Mouse (Mus musculus): ENCODE measurements around the gene Gucy2c.
A peak's percentile ranks its signal among the peaks of the same experiment; 100 is the strongest.
"Not testable (repeated sequence)": the region's sequence is repeated elsewhere in the genome, so short reads cannot be mapped to it uniquely, and the experiment has no call there.

Gene Gucy2c

DNA sequence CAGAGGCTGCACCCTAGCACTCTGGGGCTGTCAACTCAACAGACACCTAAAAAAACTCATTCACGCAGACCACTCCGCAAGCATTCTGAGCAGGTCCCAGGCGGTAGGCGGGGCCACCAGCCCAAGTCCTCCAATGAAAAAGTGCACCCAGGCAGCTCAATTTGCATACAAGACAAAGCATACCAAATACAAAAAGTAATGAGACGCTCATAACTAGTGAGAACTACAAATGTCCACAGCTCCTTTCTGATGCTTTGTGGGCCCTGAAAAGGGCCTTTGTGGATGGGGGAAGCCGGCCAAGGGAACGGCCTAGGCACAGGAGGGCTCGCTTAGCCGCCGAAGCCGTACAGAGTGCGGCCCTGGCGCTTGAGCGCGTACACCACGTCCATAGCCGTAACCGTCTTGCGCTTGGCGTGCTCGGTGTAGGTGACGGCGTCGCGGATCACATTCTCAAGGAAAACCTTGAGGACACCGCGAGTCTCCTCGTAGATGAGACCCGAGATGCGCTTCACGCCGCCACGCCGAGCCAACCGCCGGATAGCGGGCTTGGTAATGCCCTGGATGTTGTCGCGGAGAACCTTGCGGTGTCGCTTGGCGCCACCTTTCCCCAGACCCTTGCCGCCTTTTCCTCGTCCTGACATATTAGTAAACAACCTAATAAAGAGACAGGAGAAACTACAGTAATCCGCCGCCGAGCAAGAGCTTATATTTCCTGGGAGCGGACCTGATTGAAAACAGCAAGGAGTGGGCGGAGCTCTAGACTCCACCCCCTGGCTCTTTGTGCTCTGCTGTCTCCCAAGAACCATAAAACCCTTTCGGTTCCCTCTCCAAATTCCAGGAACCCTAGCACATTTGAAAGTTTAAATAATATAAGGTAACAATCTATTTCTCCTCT is 22.4 kb upstream of the Gucy2c start, which contains the start of gene Hist4h4:
Hist4h4 (minus strand) TSS at position 677 of the 895 bp plus-strand sequence.
- DNase-seq (ENCODE audit: low spot score): peak; percentile 97

DNA sequence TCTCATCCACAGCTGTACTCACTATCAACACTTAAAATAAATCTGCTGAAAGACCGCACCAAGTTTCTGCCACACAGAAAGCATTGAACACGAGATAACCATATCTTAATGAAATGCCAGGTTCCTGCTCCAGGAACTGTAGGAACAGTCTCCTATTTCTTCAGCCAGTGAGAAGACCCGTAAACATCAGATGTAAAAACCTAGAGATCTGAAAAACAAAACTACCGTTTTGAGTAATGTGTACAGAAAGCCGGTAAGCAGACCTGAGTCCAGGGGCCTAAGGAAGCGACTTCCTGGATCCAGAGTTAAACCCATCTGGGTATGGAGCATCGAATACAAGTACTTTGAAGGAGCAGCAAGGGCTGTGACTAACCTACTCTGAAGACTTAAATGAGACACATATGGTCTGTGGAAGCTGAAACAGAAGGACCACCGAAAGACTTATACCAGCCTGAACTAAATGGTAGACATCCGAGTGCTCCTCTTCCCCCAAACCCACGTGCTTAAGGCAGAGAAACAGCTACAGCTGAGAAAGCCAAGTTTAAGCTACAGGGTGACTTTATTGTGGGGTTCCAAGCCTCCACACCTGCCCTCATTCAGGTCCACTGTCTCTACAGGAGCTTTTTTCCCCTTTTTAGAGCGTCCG is 21.7 kb upstream of the Gucy2c start:
- no peak for DNase-seq (ENCODE audit: low spot score)

DNA sequence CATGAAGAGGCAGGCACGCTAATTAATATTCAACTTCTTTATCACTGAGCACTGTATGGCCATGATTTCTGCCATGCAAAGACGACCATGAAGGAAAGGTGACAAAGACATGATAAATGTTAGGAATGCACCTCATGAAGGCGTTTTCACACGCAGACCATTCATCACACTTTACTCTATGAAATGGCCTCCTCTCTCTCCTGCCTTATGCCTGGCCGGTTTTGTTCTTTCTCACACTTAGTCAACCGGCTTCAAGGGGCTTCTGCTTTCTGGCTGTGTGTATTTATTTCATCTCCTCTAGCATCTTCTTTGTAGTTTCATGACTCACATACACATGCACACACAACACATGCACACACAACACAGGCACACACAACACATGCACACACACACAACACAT is 19.7 kb upstream of the Gucy2c start:
- DNase-seq (ENCODE audit: low spot score): no peak

DNA sequence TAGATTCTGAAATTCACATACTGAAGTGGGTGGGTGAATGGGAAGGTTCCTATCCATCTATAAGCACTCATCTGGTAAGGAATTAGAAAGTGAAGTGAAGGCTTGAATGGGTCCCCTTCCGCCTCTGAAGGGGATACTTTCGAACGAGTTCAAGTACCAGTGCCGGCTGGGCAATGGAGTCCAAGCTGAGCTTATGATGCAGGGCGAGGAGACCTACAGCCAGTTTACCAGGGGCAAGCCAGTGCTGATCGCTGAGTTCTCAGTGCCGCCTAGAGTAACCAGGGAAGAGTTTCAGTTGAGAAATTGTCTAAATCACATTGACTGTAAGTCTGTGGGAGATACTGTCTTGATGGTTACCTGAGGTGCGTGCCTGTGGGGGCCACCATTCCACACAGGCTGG is 19.1 kb upstream of the Gucy2c start:
- DNase-seq (ENCODE audit: low spot score): no peak

DNA sequence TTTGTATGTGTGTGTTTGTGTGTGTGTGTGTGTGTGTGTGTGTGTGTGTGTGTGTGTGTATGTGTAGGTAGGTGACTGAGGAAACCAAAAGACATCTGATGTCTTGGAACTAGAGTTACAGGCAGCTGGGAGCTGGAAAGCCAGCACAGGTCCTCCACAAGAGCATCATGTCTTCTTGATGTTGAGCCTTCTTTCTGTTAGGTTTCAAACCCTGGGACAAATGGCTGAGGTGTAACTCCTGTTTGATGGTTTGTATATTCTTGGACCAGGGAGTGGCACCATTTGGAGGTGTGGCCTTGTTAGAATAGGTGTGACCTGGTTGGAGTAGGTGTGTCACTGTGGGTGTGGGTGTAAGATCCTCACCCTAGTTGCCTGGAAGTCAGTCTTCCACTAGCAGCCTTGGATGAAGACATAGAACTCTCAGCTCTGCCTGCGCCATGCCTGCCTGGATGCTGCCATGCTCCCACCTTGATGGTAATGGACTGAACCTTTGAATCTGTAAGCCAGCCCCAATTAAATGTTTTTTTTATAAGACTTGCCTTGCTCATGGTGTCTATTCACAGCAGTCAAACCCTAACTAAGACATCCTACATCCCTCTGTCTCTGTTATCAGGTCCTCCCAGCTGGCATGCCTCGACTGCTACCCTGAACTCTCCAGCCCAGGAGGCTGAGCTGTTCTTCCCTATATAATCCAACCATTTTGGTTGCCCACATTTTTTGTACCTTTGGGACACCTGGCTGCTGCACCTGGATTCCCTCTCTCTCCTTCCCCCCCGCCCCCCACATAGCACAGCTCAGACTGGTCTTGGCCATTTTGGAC is 16.5 kb upstream of the Gucy2c start:
- DNase-seq (ENCODE audit: low spot score): not testable (repeated sequence)

DNA sequence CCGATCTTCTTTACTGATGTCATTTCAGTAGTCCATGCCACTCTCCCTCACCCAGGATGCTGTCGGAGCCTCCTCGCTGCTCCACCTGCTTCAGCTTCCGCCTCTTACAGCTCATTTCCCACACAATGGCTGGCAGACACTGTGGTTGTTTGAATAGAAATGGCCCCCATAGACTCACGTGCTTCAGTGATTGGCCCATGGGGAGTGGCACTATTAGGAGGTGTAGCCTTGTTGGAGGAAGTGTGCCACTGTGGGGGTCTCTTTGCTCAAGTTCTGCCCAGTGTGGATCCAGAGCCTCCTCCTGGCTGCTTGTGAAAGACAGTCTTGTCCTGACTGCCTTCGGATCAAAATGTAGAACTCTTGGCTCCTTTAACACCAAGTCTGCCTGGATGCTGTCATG is 14.3 kb upstream of the Gucy2c start:
- DNase-seq (ENCODE audit: low spot score): no peak

DNA sequence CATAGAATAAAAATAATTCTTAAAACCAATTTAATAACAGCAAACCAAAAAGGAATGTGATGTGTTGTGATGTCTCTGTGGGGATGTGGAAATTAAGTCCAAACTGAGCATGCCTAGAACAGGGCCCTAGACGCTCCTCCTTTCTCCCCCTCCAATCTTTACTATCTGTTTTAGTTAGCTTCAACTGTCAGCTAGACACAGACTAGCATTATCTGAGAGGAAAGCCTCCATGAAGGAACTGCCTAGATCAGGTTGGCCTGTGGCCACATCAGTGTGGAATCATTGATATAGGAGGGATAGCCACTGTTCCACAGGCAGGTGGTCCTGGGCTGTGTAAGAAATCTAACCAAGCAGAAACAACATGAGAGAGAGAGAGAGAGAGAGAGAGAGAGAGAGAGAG is 13.5 kb upstream of the Gucy2c start:
- no peak for DNase-seq (ENCODE audit: low spot score)

DNA sequence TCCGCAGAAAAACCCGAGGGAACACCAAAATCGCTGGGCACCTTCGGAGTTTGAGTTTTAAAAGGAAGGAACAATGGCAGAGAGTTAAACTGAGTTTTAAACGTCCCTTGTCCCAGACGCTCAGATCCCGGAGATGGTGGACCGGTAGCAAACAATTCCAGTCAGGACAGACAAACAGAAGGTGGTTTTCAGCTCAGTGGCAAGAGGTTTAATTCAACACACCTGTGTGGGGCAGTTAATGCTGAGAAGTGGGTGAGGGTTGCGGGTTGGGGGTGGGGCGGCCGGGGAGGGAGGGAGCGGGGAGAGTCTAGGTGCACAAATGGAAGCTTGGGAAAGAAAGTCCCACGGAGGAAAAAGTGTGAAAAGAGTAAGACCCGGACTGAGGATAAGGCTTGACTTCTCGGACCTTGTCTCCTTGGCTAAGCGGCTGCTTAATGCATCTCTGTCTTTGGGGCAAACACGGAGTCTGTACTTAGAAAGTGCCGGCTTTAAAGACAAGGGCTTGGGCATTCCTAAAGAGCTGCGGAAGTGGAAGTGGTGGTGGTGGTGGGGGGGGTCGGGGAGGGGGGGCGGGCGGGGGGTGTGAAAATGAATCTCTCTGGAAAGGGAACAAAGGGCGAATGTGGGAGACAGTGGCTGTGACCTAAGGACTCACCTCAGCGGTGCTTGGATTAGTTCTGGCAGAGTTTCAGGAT is 12.4 kb upstream of the Gucy2c start:
- DNase-seq (ENCODE audit: low spot score): peak; percentile 42

DNA sequence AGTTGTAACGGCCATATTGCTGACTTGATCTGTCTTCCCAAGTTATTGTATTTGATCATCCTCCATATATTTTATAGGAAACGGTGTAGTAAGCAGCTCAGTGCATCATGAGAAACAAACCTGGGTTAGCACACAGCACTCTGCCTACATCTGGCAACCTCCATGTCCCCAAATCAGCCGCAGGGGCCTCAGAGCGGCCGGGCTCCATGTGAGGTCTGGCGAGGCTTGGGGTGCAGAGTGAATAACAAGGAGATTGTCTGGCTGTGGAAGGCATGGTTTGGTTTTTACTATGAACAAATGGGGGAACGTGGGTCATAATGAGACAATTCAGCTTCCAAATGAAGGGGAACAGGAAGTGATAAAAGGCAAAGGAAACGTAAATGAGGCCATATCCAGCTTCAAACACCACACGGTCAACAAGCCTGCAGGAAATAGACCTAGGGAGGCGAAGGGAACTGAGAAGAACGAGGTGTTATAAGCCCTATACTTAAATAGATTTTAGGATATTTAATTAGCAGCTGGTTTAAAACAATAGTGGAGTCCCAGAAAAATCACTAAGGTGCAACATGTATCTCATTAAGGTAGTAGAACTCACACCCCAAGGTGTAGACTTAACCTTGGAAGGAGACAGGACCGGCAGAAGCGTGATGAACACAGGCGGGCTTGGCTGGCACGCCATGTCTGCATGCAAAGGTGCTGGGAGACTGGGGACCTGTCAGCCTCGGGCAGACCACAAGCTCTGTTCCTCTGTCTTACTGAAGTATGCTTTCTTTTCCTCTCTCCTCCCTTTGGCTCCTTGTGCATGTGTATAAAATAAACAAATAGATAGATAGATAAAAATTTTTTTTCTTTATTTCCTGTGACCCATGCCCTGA is 11.6 kb upstream of the Gucy2c start:
- DNase-seq (ENCODE audit: low spot score): peak; percentile 23

DNA sequence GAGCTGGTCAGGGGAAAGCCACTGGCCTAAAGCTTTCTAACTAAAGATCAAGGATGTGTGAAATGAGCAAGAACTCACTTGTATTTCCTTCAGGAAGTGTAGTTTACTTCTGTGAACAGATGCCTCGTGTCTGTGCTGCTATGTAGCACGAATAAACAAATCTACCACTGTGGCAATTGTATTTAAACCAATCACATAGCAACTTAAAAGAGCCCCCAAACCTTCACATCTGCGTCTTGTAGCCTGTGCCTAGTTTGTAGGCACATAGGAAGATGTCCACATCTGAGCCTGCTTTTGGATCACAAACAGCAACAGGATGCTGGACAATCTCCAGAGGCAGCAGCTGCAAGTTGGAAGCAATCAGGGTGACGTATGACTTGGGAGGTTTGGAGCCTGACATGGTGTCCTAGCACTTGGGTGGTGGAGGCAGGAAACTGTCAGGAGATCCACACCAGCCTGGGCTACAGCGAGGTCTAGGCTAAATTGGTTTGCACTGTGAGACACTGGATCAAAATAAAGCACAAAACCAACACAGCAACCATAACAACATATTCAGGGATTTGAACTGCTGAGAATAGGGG is 7.9 kb upstream of the Gucy2c start:
- no peak for DNase-seq (ENCODE audit: low spot score)

DNA sequence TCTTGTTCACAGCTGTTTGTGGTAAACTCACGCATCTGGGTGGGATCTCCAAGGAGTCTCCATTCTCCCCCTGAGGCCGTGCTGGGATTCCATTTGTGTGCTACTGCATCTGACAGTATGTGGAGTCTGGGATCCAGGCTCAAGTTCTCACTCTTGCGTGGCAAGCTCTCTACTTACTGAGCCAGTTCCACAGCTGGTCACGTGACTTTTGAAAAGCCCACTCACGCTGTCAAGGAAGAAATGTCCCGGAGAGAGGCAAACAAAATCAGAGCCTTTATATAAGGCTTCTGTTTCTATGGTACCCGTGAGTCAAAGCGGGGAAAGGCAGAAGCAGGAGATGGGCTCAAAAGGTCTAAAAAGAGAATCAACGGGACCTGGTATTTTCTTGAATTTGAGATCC is 1.2 kb upstream of the Gucy2c start:
- no peak for DNase-seq (ENCODE audit: low spot score)

DNA sequence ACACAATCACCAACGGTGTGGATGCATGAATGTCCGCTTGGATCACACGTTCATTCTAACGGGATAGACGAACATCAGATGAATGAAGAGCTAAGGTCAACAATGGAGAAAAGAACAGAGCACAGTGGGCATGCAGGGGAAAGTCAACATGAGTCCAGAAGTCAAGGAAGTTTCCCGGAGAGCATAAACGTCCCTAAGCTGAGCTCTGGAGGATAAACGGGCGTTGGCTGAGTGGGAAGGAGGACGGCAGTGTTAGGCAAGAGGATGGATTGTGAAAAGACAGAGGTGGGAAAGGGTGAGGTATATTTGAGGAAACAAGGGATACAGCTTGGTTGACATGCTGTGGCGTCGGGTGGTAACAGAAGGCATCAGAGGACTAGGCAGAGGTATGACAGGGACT is 581 bp upstream of the Gucy2c start:
- no peak for DNase-seq (ENCODE audit: low spot score)

DNA sequence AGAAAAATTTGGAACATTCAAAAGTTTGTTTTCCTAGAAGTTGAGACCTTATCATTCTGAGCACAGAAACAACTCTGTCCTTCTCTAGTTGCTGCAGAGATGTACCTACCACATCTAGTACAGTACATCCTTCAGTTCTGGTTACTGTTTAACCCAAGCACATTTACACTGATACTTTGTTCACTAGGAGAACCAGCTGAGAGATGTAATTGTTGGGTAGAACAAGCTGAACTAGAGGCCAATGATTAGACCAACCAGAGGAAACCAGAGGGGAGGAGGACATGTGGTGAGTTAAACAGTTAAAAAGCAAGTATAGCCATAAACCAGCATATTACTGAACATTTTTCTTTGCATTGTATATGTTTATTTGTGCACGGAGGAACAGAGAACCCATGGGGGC is 5.2 kb downstream of the Gucy2c start:
- DNase-seq (ENCODE audit: low spot score): no peak

DNA sequence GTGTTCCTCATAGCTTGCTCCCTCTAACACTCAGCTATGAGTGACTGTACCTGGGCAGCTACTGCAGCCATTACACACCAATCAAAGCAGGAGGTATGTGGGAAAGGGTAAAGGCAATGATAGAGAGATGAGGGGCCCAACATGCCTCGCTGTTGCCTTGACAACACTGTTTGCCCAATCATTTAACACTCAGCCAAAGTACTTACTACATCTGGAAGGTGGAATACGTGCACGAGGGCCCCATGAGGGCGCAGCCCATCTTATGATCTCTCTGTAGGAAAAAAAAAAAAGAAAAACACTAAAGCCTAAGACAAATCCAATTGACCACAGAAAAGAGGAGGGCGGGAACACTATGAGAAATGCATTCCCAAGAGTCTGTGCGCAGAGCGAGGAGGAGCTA is 11.7 kb downstream of the Gucy2c start:
- no peak for DNase-seq (ENCODE audit: low spot score)

DNA sequence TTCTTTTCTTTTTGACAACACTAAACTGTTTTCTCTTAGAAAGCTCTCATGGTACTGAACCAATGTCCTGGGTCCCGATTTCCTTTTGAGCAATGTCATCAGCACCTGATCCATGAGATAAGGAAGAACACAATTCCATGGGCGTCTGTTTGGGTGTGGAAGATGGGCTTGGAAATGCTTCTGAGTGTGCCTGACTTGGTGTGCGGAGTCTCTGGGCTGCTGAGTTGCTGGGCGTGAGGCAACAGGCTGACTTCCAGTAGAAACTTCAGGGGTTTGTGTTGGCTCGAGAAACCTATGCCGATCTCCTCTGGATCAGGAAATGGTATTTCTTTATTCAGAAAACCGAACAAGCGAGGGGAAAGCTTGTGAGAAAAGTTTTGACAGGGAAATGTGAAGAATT is 12.4 kb downstream of the Gucy2c start:
- no peak for DNase-seq (ENCODE audit: low spot score)

DNA sequence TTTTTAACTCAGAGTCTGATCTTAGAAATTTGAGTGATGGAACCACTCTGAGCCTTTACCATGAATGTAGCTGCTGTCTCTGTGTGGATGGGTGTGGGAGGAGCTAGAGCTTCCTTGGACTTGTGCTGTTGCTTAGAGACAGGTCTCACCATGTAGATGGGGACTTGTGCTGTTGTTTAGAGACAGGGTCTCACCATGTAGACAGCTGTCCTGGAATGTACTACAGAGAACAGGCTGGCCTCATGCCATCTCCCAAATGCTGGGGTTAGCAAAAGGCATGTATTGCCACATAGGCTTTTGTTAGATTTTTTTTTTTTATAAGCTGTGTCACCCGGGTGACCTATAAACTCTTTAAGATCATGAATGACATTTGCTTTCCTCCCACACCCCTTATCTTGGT is 17.7 kb downstream of the Gucy2c start:
- DNase-seq (ENCODE audit: low spot score): no peak

DNA sequence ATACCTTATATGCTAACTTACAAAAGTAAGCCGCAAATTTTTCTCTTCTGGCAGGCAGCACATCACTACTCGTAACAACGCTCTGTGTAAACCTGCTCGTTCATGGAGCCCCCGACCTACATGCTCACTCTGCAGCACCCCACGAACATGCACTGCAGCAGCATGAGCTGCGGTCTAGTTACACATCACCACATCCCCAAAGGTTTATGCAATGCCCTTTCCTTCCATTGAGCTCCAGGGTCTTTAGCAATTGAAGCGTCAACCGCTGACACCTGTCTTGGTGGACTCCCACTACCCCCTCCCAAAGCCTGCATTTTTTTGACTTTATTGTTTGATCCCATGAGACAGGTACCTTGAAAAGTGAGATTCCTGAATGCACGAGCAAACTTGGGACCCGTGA is 31.0 kb downstream of the Gucy2c start:
- no peak for DNase-seq (ENCODE audit: low spot score)

DNA sequence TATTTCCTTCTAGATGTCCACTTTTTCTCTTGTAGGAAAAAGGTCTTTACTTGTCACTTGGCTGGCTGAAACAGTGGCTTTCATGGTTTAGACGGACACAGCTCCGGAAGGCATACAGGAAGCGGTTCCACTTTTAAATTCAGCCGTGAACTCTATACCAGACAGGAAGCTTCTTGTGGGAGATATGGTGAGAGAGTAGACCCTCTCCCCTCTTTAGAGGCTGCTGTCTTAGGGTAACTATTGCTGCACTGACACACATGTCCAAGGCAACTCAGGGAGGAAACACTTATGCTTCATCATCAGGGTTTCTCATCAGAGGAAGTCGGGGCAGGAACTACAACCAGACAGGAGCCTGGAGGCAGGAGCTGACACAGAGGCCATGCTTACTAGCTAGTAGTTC is 36.0 kb downstream of the Gucy2c start:
- no peak for DNase-seq (ENCODE audit: low spot score)

DNA sequence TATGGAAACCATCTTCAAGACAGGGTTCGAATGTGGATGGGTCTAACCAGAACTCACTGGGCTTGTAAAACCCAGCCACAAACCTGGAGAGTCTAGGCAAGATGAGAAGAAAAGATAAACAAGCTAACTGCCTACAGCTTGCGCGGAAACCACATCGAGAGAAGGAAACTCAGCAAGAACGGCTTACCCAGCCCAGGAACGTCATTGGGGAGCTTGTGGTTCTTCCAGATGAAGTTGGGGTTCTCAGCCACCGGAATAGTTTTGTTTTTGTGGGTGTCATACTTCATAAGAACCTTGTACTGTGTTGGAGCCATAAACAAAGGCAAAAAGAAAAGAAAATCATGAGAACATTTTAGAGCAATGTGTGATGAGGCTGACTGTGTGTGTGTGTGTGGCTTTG is 37.8 kb downstream of the Gucy2c start:
- DNase-seq (ENCODE audit: low spot score): no peak

DNA sequence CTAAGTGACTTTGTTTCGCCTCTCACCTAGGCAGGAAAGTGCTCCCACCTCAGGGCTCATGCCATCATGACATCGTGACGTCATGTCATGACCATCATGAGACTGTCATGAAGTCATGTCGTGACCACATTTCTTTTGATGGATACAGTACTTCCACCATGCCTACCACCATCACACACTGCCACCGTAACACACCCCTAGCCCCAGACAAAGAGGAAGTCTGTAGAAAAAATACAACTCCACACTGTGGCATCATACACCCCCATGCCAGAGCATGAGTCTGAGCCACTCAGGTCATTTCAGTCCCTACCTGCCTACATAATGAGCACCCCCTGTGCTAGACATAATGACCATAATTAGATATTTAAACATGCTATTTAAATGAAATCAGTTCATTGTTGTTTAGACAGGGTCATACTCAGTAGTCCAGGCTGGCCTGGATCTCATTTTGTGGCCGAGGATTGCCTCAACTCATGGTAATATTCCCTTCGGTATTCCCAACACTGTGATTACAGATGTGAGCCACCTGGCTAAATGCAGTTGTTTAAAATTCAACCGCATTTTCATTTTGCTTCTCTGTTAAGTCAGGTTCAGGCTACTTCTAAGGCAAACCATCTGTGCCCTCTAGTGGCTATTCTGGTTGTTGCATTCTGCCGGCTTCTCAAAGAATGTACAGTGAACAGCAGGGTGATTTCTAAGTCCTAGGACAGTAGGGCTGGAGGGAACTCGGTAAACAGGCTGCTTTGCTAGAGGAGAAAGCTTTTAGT is 39.0 kb downstream of the Gucy2c start:
- peak; percentile 96 for DNase-seq (ENCODE audit: low spot score)

All from embryo, embryonic 10.5 days (tissue).